Mouse (Mus musculus): ENCODE results near the gene Zfp804a. TPM values are rescaled to one million over a fixed set of nuclear protein-coding genes. Genes with fewer than 3 reads are reported as not detected.

Zfp804a gene
- polyA plus RNA-seq, 1 experiment: not detected

DNA sequence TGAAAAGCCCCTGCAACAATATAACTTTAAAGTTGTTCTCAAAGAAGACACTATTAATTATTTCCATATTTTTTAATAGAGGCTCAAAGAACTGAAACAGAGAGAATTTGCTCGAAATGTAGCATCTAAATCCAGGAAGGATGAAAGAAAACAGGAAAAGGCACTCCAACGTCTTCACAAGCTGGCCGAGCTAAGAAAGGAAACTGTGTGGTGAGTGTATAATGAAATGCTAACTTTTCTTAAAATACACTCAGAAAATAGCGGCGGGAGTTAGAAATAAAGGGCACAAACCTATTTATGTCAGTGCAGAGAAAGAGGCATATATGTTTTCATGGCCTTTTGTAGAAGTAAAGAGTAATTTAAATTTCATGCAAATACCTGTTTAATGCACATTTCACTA is 200.4 kb downstream of the Zfp804a start:
- DNase-seq (ENCODE audit: low read depth): no peak

DNA sequence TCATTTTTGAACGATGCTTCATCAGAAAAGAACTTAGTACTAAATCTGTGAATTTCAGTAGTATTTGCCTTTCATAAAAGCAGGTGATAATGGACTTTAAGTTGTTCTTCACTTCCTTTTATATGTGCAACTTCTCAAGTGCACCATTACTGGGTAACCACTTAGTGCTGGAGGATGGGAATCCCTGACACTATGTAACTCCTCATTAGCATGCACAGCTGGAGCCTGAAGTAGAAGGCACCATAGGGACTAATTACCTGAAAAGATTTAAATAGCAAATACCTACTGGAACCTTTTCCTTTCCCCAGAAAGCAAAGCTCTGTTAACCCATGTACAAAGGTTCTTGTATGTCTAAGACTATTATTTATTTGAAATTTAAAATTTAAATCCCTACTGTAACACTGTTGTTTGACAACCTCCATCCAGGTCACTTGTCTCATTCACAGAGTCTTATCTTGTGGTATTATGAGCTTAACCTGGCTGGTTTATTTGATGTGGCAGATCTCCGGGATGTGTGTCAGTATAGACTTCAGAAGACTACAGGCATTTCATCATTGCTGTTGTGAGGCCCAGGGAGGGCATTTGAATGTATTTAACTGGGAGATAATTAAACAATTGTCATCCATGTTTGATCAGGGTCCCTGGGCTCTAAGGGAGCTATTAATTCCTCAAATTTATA is 229.7 kb downstream of the Zfp804a start:
- no peak for DNase-seq (ENCODE audit: low read depth)

DNA sequence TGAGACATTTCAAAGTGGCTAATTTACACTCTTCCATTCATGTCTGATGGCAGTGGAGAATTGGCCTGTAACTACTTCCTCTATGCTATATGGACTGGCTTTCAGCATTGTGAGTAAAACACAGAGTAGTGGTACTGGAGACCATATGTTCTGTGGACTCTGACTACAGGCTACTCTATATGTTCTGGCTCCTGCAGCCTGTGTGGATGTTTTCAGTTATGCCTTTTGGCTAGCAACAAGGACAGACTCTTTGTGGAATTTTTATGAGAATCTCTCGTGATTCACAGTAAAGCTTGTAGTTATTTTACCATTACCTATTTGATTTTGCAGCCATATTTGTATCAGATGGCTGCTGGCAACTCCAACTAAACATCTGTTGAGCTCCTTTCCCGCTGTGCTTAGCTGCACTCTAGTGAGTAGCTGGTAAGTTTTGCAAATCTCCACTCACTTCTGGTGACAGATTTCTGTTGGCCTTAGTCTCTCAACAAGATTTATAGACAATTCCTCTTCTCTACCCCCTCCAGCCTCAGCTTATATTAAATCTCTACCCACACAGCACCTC is 242.0 kb downstream of the Zfp804a start:
- DNase-seq (ENCODE audit: low read depth): no peak
